Mouse (Mus musculus) embryo, embryonic 9.5 days (tissue): Measurements from ENCODE around the gene Zfp423.

Experiments
- DNase-seq: peaks from one replicate; pipeline ENCODE4 v3.0.0-alpha.2; 2017; ENCODE audit errors: extremely low spot score

Gene Zfp423

GRCm38 (mm10) chr8:87613701-87614100 lies 345.7 kb downstream of the Zfp423 start:
- DNase-seq, result no peak
